Mouse (Mus musculus) liver, adult 2 months (tissue): ENCODE results near the gene Fbxw11. TPM values are rescaled to one million over a fixed set of nuclear protein-coding genes. Genes with fewer than 3 reads are reported as not detected.

Source experiments
- DNase-seq: peaks from one replicate; pipeline ENCODE4 v3.0.0-alpha.2; 2011; ENCODE audit warnings: low read depth, low spot score; ENCODE audit errors: extremely low read depth
- H3K27ac ChIP-seq: fragments of 200-500 bp; replicated peaks from 2 replicates; pipeline ENCODE4 v1.5.1; 2012; ENCODE audit warnings: low read depth, mild to moderate bottlenecking, control low read depth, inconsistent platforms, low read length; ENCODE audit not compliant: insufficient read depth
- H3K27me3 ChIP-seq: fragments of 200-500 bp; 2 replicates; pipeline ENCODE4 v1.6.1; 2012; ENCODE audit warnings: mild to moderate bottlenecking, moderate library complexity, low read length, inconsistent platforms; ENCODE audit not compliant: control insufficient read depth, insufficient read depth
- H3K36me3 ChIP-seq: fragments of 200-500 bp; 2 replicates; pipeline ENCODE4 v1.6.1; 2012; ENCODE audit warnings: low read length, inconsistent platforms; ENCODE audit not compliant: control insufficient read depth, insufficient read depth
- H3K4me1 ChIP-seq: fragments of 200-500 bp; 2 replicates; pipeline ENCODE4 v1.6.1; 2011; ENCODE audit warnings: low read length; ENCODE audit not compliant: control insufficient read depth, insufficient read depth
- H3K4me3 ChIP-seq: fragments of 200-500 bp; 2 replicates; pipeline ENCODE4 v1.5.1; 2011; ENCODE audit warnings: low read depth, mild to moderate bottlenecking, control low read depth, low read length, moderate library complexity; ENCODE audit not compliant: insufficient read depth
- H3K79me2 ChIP-seq: fragments of 200-500 bp; 2 replicates; pipeline ENCODE4 v1.6.1; 2012; ENCODE audit warnings: inconsistent platforms, mild to moderate bottlenecking, low read length, moderate library complexity; ENCODE audit not compliant: control insufficient read depth, insufficient read depth
- H3K9ac ChIP-seq: fragments of 200-500 bp; 2 replicates; pipeline ENCODE4 v1.6.1; 2012; ENCODE audit warnings: low read depth, mild to moderate bottlenecking, control low read depth, inconsistent platforms, low read length
- CTCF ChIP-seq: fragments of 200-500 bp; IDR thresholded peaks from 2 replicates; pipeline ENCODE4 v1.5.1; 2011; ENCODE audit warnings: low read depth, low read length, control low read depth
- POLR2A ChIP-seq: fragments of 200-500 bp; IDR thresholded peaks from 2 replicates; pipeline ENCODE4 v1.6.1; 2011; ENCODE audit warnings: low read length, control low read depth; ENCODE audit not compliant: insufficient read depth; ENCODE audit errors: extremely low read depth
- WGBS: fragments of 180-500 bp; shearing (Covaris S2); methylation state at CpG from one replicate; pipeline ENCODE4 v1.1.7; 2018; 5-methylcytosine and 5-hydroxymethylcytosine counted together
- polyA plus RNA-seq: library from polyadenylated mRNA; depleted of rRNA; stranded (reverse); fragments of >200 nt; gene quantifications from 2 replicates; pipeline ENCODE4 v1.2.3, GENCODE M21; 2012
- total RNA-seq: library from RNA; depleted of rRNA; stranded (reverse); fragments of >200 nt; gene quantifications from 2 replicates; pipeline ENCODE4 v1.2.3, GENCODE M21; 2014

The Fbxw11 gene
- total and polyA plus RNA-seq, 2 experiments: 20.8 to 22.5 TPM

DNA sequence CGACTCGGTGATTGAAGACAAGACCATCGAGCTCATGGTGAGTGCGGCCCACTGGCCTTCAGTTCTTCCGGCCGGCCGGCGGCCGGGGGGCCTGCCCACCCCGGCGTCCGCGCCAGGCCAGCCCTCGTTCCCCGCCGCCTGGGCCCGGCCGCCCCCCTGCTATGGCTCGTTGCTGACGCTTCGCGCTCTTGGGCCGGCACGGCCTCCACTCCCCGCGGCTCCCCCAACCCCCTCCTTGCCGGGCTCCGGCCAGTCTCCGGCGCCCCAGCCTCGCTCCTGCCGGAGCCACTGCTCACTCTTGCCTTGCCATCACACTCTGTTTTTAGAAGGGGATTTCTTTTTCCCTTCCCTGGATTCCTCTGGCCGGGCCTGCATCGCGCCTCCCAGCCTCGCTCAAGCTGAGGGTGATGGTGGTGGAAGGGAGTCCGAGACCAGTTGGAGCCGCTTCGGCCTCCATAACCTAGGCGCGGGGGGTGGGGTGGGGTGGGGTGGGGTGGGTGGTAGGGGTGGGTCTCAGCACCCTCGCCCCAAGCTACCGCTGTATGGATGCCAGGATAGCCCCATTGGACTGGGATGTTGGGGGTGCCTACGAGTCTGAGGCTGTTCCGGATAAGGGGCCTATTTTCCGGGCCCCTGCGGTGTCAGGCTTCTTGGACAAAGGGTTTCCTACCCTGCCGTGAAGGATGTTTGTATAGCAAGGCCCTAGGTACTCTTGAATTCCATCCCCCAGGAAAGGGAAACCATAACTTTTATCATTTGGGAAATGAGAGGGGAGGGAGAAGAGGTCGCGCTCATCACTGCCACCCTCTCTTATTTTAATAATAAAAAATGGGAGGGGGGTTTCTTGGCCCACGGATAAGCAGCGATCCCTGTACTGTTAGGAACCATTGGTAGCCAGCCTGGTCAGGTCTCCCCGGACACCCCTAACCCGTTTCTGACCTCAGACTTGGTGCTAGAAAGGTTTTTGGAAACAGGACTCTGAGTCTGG is 669 bp downstream of the Fbxw11 start:
- Histone ChIP-seq H3K27ac (peak overlapping the region; percentile 93), H3K4me3 (peak overlapping the region; percentile 85), H3K4me1 (peaks cover 20% of the 10 kb centered on the region), H3K9ac (peak overlapping the region; percentile 91), H3K36me3 (no peaks in the 10 kb centered on the region), H3K27me3 (no peaks in the 10 kb centered on the region), H3K79me2 (peaks cover 21% of the 10 kb centered on the region)
- TF ChIP-seq POLR2A: no peak
- no peak for TF ChIP-seq CTCF
- DNase-seq: no peak
- 1% methylated on average over 53 of the region's 54 CpGs for WGBS

GRCm38 (mm10) chr11:32644010-32644409 is 1.5 kb downstream of the Fbxw11 start:
- Histone ChIP-seq H3K4me3 (peak overlapping the region; percentile 85; the same call in 1 of the 2 replicates), H3K79me2 (peaks cover 21% of the 10 kb centered on the region), H3K36me3 (no peaks in the 10 kb centered on the region), H3K4me1 (peaks cover 20% of the 10 kb centered on the region), H3K27ac (0 out of 2 replicates have a peak overlapping the region, but pooled peaks have one; percentile 5), H3K27me3 (no peaks in the 10 kb centered on the region), H3K9ac (peak overlapping the region; percentile 91; the same call in 1 of the 2 replicates)
- no peak for TF ChIP-seq CTCF
- no peak for TF ChIP-seq POLR2A
- no peak for DNase-seq
- WGBS: 13% methylated on average over 3 of the region's 3 CpGs

- H3K27me3 ChIP-seq: no peaks in the 10 kb centered on the region
- no peak for DNase-seq
- no peak overlapping the region for H3K27ac ChIP-seq
- no peak overlapping the region for H3K4me3 ChIP-seq
- peaks cover 26% of the 10 kb centered on the region for H3K79me2 ChIP-seq
- H3K36me3 ChIP-seq: no peaks in the 10 kb centered on the region
- WGBS: 83% methylated on average over 2 of the region's 2 CpGs
- TF ChIP-seq CTCF (no peak), POLR2A (no peak)
- H3K4me1 ChIP-seq: peaks cover 30% of the 10 kb centered on the region
- no peak overlapping the region for H3K9ac ChIP-seq
Measured at GRCm38 (mm10) chr11:32647265-32647664, 4.7 kb downstream of the Fbxw11 start.

DNA sequence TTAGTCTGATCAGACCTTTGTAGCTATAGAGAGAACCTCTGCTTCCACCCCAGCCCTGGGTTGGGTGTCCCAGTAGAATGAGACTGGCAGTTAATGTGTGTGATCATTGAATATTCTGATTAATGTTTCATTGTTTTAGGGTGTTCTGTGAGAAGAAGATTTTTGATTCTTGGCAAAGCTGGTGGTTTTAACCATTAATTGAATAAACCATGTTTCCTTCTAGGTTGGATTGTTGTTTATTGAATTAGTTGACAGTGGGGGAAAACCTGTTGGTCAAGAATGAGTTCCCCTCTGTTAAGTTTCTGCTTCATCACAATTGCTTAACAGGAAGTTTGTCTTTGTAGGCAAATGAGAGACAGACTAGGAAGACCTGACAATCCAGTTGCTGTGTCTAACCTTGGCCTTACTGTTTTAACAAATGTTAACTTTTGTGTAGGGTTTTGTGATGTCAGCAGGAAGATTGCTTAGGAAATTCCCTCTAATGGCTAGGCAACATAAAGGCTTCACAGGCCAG is 7.8 kb downstream of the Fbxw11 start:
- no peak overlapping the region for H3K9ac ChIP-seq

DNA sequence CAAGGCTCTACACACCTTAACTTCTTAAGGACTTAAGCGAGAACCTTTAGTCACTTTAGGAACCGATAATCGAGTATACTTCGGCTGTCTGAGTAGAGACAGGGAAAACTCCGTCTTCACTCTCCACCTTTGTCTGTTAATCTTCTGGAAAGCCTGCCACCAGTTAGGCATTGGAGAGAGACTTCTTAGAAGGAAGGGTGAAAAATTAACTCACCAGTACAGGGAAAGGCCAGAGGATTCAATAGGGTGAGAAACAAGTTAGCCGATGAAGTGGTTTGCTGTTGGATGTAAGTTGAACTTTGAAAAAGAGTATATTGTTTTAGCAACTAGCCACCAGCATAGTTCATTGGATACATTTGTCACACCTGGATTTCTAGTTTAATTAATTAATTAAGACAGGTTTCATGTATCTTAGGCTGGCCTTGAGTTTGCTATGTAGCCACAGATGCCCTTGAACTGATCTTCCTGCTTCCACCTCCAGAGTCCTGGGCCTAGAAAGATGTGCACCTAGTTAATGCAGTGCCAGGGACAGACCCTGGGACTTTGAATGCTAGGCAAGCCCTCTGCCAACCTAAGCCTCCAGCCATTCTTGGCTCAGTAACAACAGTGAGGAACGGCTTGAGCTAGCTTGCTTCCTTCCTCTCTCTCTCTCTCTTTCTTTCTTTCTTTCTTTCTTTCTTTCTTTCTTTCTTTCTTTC is 8.5 kb downstream of the Fbxw11 start:
- peaks cover 32% of the 10 kb centered on the region for H3K4me1 ChIP-seq
- no peak overlapping the region for H3K9ac ChIP-seq
- no peak overlapping the region for H3K27ac ChIP-seq
- H3K36me3 ChIP-seq: no peaks in the 10 kb centered on the region; the same call in 1 of the 2 replicates
- no peaks in the 10 kb centered on the region for H3K27me3 ChIP-seq
- H3K4me3 ChIP-seq: no peak overlapping the region
- H3K79me2 ChIP-seq: peaks cover 31% of the 10 kb centered on the region
- TF ChIP-seq POLR2A (no peak), CTCF (no peak)
- 57% methylated on average over 7 of the region's 7 CpGs for WGBS
- DNase-seq: no peak

More for the DNA sequence above, 7.8 kb downstream of the Fbxw11 start:
- Histone ChIP-seq H3K27ac (no peak overlapping the region), H3K27me3 (no peaks in the 10 kb centered on the region), H3K79me2 (peaks cover 29% of the 10 kb centered on the region), H3K36me3 (no peaks in the 10 kb centered on the region; the same call in 1 of the 2 replicates), H3K4me3 (no peak overlapping the region), H3K4me1 (peaks cover 31% of the 10 kb centered on the region)
- TF ChIP-seq POLR2A (no peak), CTCF (no peak)
- no peak for DNase-seq
